Mouse (Mus musculus) liver, embryonic 16.5 days (tissue): ENCODE measurements around the gene Nemf. TPM values are rescaled to one million over a fixed set of nuclear protein-coding genes. Genes with fewer than 3 reads are reported as not detected.
"Not testable (repeated sequence)": the region's sequence is repeated elsewhere in the genome, so short reads cannot be mapped to it uniquely, and the experiment has no call there.

Source experiments
- ATAC-seq: fragments of 200-750 bp; cut with Nextera tagmentation; 2 replicates; pipeline ENCODE4 v1.8.0; 2017; ENCODE audit warnings: low read depth, mild to moderate bottlenecking, moderate number of reproducible peaks, moderate library complexity
- H3K27ac ChIP-seq: fragments of 300-500 bp; sonication (generic); 2 replicates; pipeline ENCODE4 v1.5.1; 2014; ENCODE audit warnings: mild to moderate bottlenecking, low read length
- H3K27me3 ChIP-seq: fragments of 300-500 bp; sonication (generic); 2 replicates; pipeline ENCODE4 v1.6.1; 2014; ENCODE audit warnings: low read depth, low read length, mixed read lengths; ENCODE audit not compliant: control insufficient read depth, insufficient read depth
- H3K36me3 ChIP-seq: fragments of 300-500 bp; sonication (generic); 2 replicates; pipeline ENCODE4 v1.6.1; 2014; ENCODE audit warnings: mild to moderate bottlenecking; ENCODE audit not compliant: control insufficient read depth, insufficient read depth
- H3K4me1 ChIP-seq: fragments of 300-500 bp; sonication (generic); 2 replicates; pipeline ENCODE4 v1.6.1; 2014; ENCODE audit warnings: low read depth, low read length, mixed read lengths; ENCODE audit not compliant: control insufficient read depth
- H3K4me2 ChIP-seq: fragments of 300-500 bp; sonication (generic); 2 replicates; pipeline ENCODE4 v1.6.1; 2014; ENCODE audit warnings: low read depth, low read length, mixed read lengths
- H3K4me3 ChIP-seq: fragments of 300-500 bp; sonication (generic); 2 replicates; pipeline ENCODE4 v1.5.1; 2014; ENCODE audit warnings: low read depth, mild to moderate bottlenecking, low read length
- H3K9ac ChIP-seq: fragments of 300-500 bp; sonication (generic); 2 replicates; pipeline ENCODE4 v1.6.1; 2014; ENCODE audit warnings: low read depth, low read length
- H3K9me3 ChIP-seq: fragments of 300-500 bp; sonication (generic); replicated peaks from 2 replicates; pipeline ENCODE4 v1.6.1; 2016; ENCODE audit warnings: low read length; ENCODE audit not compliant: control insufficient read depth
- WGBS: fragments of 180-500 bp; shearing (Covaris S2); extraction: QIAGEN DNeasy Blood & Tissue Kit; methylation state at CpG from one replicate; pipeline ENCODE4 v1.1.7; 2014; ENCODE audit not compliant: insufficient replicate concordance; 5-methylcytosine and 5-hydroxymethylcytosine counted together
- polyA plus RNA-seq: library from polyadenylated mRNA; unstranded; fragments of >200 nt; fragmentation: Nextera tagmentation; extraction: Ambion mirVana; gene quantifications from 2 replicates; pipeline ENCODE4 v1.2.1, GENCODE M21; 2015

Nemf gene
- polyA plus RNA-seq, 1 experiment from 2014 or later = 34.2 TPM

- no peaks in the 10 kb centered on the region for H3K27me3 ChIP-seq
- no peak overlapping the region for H3K9ac ChIP-seq
- H3K9me3 ChIP-seq = no peaks in the 10 kb centered on the region
- H3K36me3 ChIP-seq = no peaks in the 10 kb centered on the region
- no peak overlapping the region for H3K4me3 ChIP-seq
- no peak overlapping the region for H3K4me2 ChIP-seq
- no peak overlapping the region for H3K27ac ChIP-seq
- WGBS = 53% methylated on average over 7 of the region's 7 CpGs
- no peaks in the 10 kb centered on the region for H3K4me1 ChIP-seq
- ATAC-seq = no peak
Measured at GRCm38 (mm10) chr12:69389273-69389938, 32.4 kb upstream of the Nemf start.

- ATAC-seq = no peak
- Histone ChIP-seq H3K4me3 (no peak overlapping the region), H3K27me3 (no peaks in the 10 kb centered on the region), H3K4me1 (no peaks in the 10 kb centered on the region), H3K27ac (no peak overlapping the region), H3K4me2 (no peak overlapping the region), H3K9me3 (no peaks in the 10 kb centered on the region), H3K36me3 (no peaks in the 10 kb centered on the region), H3K9ac (no peak overlapping the region)
- 87% methylated on average over 10 of the region's 10 CpGs for WGBS
Measured at GRCm38 (mm10) chr12:69388321-69388869, 31.4 kb upstream of the Nemf start.

DNA sequence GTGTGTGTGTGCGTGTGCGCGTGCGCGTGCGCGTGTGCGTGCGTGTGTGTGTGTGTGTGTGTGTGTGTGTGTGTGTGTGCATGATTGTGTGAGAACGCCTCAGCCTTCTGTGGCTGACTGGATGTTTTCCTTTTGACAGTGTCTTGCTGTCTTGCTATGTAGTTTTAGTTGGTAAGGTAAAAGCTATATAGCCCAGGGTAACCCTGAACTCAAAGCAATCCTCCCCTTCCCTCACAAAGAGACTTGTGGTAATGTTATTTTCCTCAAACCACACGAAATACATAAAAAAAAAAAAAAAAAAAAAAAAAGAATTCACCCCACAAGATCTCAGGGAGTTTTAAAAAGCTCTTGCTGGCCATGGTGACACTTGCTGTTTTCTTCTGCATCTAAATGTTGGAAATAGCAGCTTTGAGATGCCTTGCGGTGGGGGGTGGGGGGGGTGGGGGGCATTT lies 29.3 kb upstream of the Nemf start:
- H3K4me3 ChIP-seq, H3K36me3 ChIP-seq, ATAC-seq, H3K9ac ChIP-seq, H3K4me1 ChIP-seq, H3K9me3 ChIP-seq, H3K27me3 ChIP-seq, H3K27ac ChIP-seq, H3K4me2 ChIP-seq: not testable (repeated sequence)
- 52% methylated on average over 5 of the region's 12 CpGs for WGBS

GRCm38 (mm10) chr12:69385542-69386280 lies 28.7 kb upstream of the Nemf start:
- 53% methylated on average over 6 of the region's 6 CpGs for WGBS
- Histone ChIP-seq H3K36me3 (no peaks in the 10 kb centered on the region), H3K27ac (no peak overlapping the region), H3K9me3 (no peaks in the 10 kb centered on the region), H3K9ac (no peak overlapping the region), H3K4me1 (peaks cover 7% of the 10 kb centered on the region), H3K4me3 (no peak overlapping the region), H3K27me3 (no peaks in the 10 kb centered on the region), H3K4me2 (no peak overlapping the region)
- ATAC-seq = no peak

- H3K27me3 ChIP-seq = no peaks in the 10 kb centered on the region
- 84% methylated on average over 5 of the region's 5 CpGs for WGBS
- ATAC-seq = no peak
- H3K36me3 ChIP-seq = no peaks in the 10 kb centered on the region
- peaks cover 7% of the 10 kb centered on the region for H3K4me1 ChIP-seq
- H3K4me3 ChIP-seq = no peak overlapping the region
- H3K27ac ChIP-seq = no peak overlapping the region
- no peaks in the 10 kb centered on the region for H3K9me3 ChIP-seq
- H3K4me2 ChIP-seq = no peak overlapping the region
- H3K9ac ChIP-seq = no peak overlapping the region
Measured at GRCm38 (mm10) chr12:69384606-69385005, 27.6 kb upstream of the Nemf start.

GRCm38 (mm10) chr12:69382880-69383279 lies 25.9 kb upstream of the Nemf start:
- 52% methylated on average over 1 of the region's 1 CpGs for WGBS
- no peak for ATAC-seq
- Histone ChIP-seq H3K27ac (no peak overlapping the region), H3K4me3 (no peak overlapping the region), H3K36me3 (peaks cover 6% of the 10 kb centered on the region), H3K4me2 (no peak overlapping the region), H3K9me3 (no peaks in the 10 kb centered on the region), H3K4me1 (peaks cover 7% of the 10 kb centered on the region), H3K9ac (no peak overlapping the region), H3K27me3 (no peaks in the 10 kb centered on the region)

DNA sequence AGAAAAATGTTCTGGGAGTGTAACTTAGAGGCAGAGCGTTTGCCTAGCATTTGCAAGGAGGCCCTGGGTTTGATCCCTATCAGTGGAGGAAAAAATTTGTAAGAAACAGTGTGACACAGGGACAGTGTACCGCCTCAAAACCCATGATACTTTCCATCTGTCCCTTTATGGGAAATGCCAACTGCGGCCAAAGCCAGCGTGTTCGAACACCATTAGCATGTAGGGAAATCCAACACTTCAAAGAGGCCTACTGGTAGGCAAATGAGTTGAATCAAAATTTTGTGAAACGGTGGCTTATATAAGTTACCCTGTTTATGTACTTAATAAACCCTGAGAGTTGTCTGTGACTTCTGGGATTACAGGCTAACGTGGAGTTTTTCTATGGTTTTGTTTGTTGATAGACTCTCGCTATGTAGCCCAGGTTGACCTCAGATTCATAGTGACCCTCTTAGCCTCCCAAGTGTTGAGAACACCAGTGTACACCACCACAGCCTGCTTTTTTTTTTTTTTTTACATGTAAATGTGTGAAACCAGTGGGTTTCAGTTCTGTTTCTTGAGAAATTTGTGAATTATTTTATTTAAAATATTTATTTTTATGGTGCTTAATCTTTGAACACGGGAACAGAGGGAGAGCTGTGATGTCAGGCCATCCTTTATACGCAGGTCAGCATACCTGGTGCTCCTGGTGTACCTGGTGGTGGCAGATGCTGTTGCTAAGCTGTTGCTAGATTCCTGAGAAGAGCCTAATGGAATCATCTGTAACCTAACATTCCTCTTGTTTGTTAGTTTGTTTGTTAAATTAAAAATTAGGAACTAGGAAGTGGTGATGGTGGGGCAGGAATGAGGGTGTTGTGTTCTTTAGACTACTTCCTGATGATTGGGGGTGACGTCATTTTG lies 21.8 kb upstream of the Nemf start:
- peaks cover 17% of the 10 kb centered on the region for H3K4me1 ChIP-seq
- peaks cover 9% of the 10 kb centered on the region for H3K36me3 ChIP-seq
- no peaks in the 10 kb centered on the region for H3K27me3 ChIP-seq
- ATAC-seq = no peak
- no peak overlapping the region for H3K9ac ChIP-seq
- H3K4me2 ChIP-seq = no peak overlapping the region
- H3K27ac ChIP-seq = no peak overlapping the region
- no peaks in the 10 kb centered on the region for H3K9me3 ChIP-seq
- no peak overlapping the region for H3K4me3 ChIP-seq
- 86% methylated on average over 11 of the region's 11 CpGs for WGBS

DNA sequence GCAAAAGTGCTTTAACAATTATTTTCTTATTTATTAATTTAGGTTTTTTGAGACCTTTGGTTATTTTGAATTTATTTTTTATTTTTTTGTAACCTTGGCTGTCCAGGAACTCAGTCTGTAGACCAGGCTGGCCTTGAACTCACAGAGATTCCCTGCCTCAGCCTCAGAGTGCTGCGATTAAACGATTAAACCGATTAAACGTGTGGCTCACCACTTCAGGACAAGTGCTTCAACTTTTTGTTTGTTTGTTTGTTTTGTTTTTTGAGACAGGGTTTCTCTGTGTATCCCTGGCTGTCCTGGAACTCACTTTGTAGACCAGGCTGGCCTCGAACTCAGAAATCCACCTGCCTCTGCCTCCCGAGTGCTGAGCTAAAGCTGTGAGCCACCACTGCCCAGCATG lies 20.7 kb upstream of the Nemf start:
- ATAC-seq, H3K27ac ChIP-seq, H3K27me3 ChIP-seq, H3K36me3 ChIP-seq, H3K4me2 ChIP-seq, H3K4me3 ChIP-seq, H3K9ac ChIP-seq, H3K9me3 ChIP-seq: not testable (repeated sequence)
- H3K4me1 ChIP-seq = peaks cover 14% of the 10 kb centered on the region
- WGBS = 88% methylated on average over 6 of the region's 6 CpGs
